Mouse (Mus musculus): ENCODE measurements around the gene Snx10.

Snx10 gene

GRCm38 (mm10) chr6:51587266-51587665 is 63.6 kb downstream of the Snx10 start:
- no peak for DNase-seq (ENCODE audit: low spot score in 2 of 2)

GRCm38 (mm10) chr6:51591264-51591663 is 67.6 kb downstream of the Snx10 start:
- DNase-seq (ENCODE audit: low spot score in 2 of 2) = no peak

- DNase-seq (ENCODE audit: low spot score in 2 of 2) = no peak
These were observed 68.1 kb downstream of the Snx10 start for GRCm38 (mm10) chr6:51591844-51592243.

- peak; percentile 56 to 85 for DNase-seq (ENCODE audit: low spot score in 2 of 2)
These were observed 68.8 kb downstream of the Snx10 start for GRCm38 (mm10) chr6:51592356-51593115.

- DNase-seq (ENCODE audit: low spot score in 2 of 2) = no peak
These were observed 69.8 kb downstream of the Snx10 start for GRCm38 (mm10) chr6:51593446-51594035.

GRCm38 (mm10) chr6:51594516-51594915 is 70.8 kb downstream of the Snx10 start:
- no peak for DNase-seq (ENCODE audit: low spot score in 2 of 2)

GRCm38 (mm10) chr6:51598058-51598457 is 74.4 kb downstream of the Snx10 start:
- no peak for DNase-seq (ENCODE audit: low spot score in 2 of 2)

GRCm38 (mm10) chr6:51600412-51600811 is 76.7 kb downstream of the Snx10 start:
- DNase-seq (ENCODE audit: low spot score in 2 of 2) = no peak

- DNase-seq (ENCODE audit: low spot score in 2 of 2) = no peak
These were observed 78.6 kb downstream of the Snx10 start for GRCm38 (mm10) chr6:51602341-51602740.

GRCm38 (mm10) chr6:51603691-51604090 is 80.0 kb downstream of the Snx10 start:
- DNase-seq (ENCODE audit: low spot score in 2 of 2) = no peak

- no peak for DNase-seq (ENCODE audit: low spot score in 2 of 2)
These were observed 82.5 kb downstream of the Snx10 start for GRCm38 (mm10) chr6:51606245-51606644.

- no peak for DNase-seq (ENCODE audit: low spot score in 2 of 2)
These were observed 83.1 kb downstream of the Snx10 start for GRCm38 (mm10) chr6:51606803-51607202.

- no peak for DNase-seq (ENCODE audit: low spot score in 2 of 2)
These were observed 87.9 kb downstream of the Snx10 start for GRCm38 (mm10) chr6:51611621-51612020.

GRCm38 (mm10) chr6:51612371-51613051 is 88.8 kb downstream of the Snx10 start:
- peak in 1 of 2 experiments; percentile 66 for DNase-seq (ENCODE audit: low spot score in 2 of 2)

GRCm38 (mm10) chr6:51613661-51614060 is 90.0 kb downstream of the Snx10 start:
- DNase-seq (ENCODE audit: low spot score in 2 of 2) = no peak

- no peak for DNase-seq (ENCODE audit: low spot score in 2 of 2)
These were observed 103.1 kb downstream of the Snx10 start for GRCm38 (mm10) chr6:51626843-51627242.

- no peak for DNase-seq (ENCODE audit: low spot score in 2 of 2)
These were observed 106.0 kb downstream of the Snx10 start for GRCm38 (mm10) chr6:51629671-51630070.

- DNase-seq (ENCODE audit: low spot score in 2 of 2) = no peak
These were observed 106.5 kb downstream of the Snx10 start for GRCm38 (mm10) chr6:51630184-51630583.

- DNase-seq (ENCODE audit: low spot score in 2 of 2) = no peak
These were observed 109.4 kb downstream of the Snx10 start for GRCm38 (mm10) chr6:51632928-51633662.

- DNase-seq (ENCODE audit: low spot score in 2 of 2) = no peak
These were observed 110.1 kb downstream of the Snx10 start for GRCm38 (mm10) chr6:51633663-51634362.

- peak; percentile 52 to 72 for DNase-seq (ENCODE audit: low spot score in 2 of 2)
These were observed 112.4 kb downstream of the Snx10 start for GRCm38 (mm10) chr6:51636019-51636568.
